Mouse (Mus musculus): ENCODE measurements around the gene Gm884.
A peak's percentile ranks its signal among the peaks of the same experiment; 100 is the strongest.

Gene Gm884

DNA sequence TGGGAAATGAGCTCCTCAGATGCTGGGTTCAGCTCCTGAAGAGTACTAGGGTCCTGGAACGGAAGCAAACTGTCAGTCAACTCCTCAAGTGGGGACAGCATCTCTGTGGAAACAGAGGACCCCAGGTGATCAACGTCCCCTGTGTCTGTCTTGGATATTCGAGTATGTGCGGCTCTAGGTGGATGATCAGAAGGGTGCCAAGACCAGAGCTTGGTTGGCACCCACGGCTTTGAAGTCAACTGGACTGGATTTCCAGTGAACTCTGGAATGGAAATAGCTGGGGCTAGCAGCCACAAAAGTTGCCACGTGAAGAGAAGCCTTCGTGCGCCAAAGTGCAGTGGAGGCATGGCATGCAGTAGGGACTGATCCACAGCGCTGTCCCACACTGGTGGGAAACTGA lies at the start of gene Gm884:
Gm884 (minus strand) TSS at position 101 of the 400 bp plus-strand sequence.
- Histone ChIP-seq H3K36me3 (ENCODE audit: control insufficient read depth, insufficient read depth, low read length, poor library complexity, severe bottlenecking) (no peaks in the 10 kb centered on the region), H3K27me3 (ENCODE audit: control insufficient read depth, insufficient read depth, low read length, poor library complexity, severe bottlenecking) (no peaks in the 10 kb centered on the region)
- no peak for DNase-seq (ENCODE audit: low read depth, low spot score)

DNA sequence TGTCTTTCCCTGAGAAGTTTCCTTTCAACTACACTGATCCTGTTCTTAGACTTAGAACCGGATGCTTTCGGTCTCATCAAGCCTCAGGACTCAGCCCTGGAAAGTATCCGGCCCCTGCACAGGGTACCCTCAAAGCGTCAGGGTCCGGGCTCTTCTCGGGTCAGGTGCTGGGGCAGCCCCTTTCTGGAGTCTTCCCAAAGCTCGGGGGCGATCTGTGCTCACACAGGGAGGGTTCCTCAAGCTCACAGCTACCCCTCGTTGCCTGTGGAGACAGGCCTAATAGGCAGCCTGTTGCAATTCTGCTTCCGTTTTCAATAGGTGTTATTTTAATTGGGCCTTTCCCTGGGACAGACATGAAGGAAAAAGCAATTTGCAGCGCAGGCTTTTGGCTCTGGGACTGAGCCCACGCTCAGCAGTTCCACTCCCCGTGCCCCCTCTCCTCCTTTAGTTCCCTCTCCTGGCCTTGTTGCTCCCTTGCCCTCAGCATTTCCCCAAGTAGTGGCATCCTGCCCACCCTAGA lies 46.0 kb upstream of the Gm884 start:
- Histone ChIP-seq H3K27me3 (ENCODE audit: control insufficient read depth, insufficient read depth, low read length, poor library complexity, severe bottlenecking) (no peaks in the 10 kb centered on the region), H3K36me3 (ENCODE audit: control insufficient read depth, insufficient read depth, low read length, poor library complexity, severe bottlenecking) (no peaks in the 10 kb centered on the region)
- no peak for DNase-seq (ENCODE audit: low read depth, low spot score)

DNA sequence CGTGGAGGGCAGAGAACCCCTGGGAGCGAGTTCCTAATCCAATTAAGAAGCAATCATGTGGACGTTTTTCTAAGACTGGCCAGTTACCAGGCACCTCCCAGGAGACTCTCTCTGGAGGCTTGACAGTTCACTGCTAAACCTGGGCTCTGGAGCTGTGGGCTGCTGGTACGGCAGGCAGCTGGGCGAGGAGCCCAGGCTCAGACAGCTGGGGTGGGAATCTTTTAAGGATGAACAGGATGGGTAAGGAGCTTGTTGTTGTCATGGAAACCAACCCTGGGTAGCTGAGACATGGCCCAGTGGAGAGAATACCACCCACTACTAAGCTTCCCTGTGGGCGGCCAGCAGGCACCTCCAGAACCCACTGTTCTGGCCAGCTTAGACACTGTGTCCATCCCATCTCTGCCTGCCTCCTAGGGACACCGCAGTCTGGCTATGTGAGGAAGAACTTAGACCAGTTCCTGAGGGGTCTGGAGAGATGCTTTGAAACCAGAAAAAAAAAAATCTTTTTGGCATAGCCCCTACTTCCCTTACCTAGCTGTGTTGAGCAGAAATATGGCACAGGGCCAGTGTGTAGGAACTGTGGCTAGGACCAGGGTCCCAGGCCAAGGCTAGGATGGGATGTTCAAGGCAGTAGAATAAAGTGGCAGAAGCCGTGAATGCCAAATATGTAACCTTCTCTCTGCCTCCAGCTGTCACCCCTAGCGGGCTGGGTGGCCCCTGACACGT lies 45.4 kb upstream of the Gm884 start:
- Histone ChIP-seq H3K36me3 (ENCODE audit: control insufficient read depth, insufficient read depth, low read length, poor library complexity, severe bottlenecking) (no peaks in the 10 kb centered on the region), H3K27me3 (ENCODE audit: control insufficient read depth, insufficient read depth, low read length, poor library complexity, severe bottlenecking) (no peaks in the 10 kb centered on the region)
- no peak for DNase-seq (ENCODE audit: low read depth, low spot score)

GRCm38 (mm10) chr11:103665695-103666094 lies 44.8 kb upstream of the Gm884 start:
- Histone ChIP-seq H3K27me3 (ENCODE audit: control insufficient read depth, insufficient read depth, low read length, poor library complexity, severe bottlenecking) (no peaks in the 10 kb centered on the region), H3K36me3 (ENCODE audit: control insufficient read depth, insufficient read depth, low read length, poor library complexity, severe bottlenecking) (no peaks in the 10 kb centered on the region)
- no peak for DNase-seq (ENCODE audit: low read depth, low spot score)

GRCm38 (mm10) chr11:103663119-103663518 lies 42.2 kb upstream of the Gm884 start:
- DNase-seq (ENCODE audit: low read depth, low spot score), result no peak
- no peaks in the 10 kb centered on the region for H3K27me3 ChIP-seq (ENCODE audit: control insufficient read depth, insufficient read depth, low read length, poor library complexity, severe bottlenecking)
- H3K36me3 ChIP-seq (ENCODE audit: control insufficient read depth, insufficient read depth, low read length, poor library complexity, severe bottlenecking), result no peaks in the 10 kb centered on the region

GRCm38 (mm10) chr11:103662546-103662945 lies 41.6 kb upstream of the Gm884 start:
- no peak for DNase-seq (ENCODE audit: low read depth, low spot score)
- no peaks in the 10 kb centered on the region for H3K27me3 ChIP-seq (ENCODE audit: control insufficient read depth, insufficient read depth, low read length, poor library complexity, severe bottlenecking)
- no peaks in the 10 kb centered on the region for H3K36me3 ChIP-seq (ENCODE audit: control insufficient read depth, insufficient read depth, low read length, poor library complexity, severe bottlenecking)

- no peak for DNase-seq (ENCODE audit: low read depth, low spot score)
- no peaks in the 10 kb centered on the region for H3K27me3 ChIP-seq (ENCODE audit: control insufficient read depth, insufficient read depth, low read length, poor library complexity, severe bottlenecking)
- H3K36me3 ChIP-seq (ENCODE audit: control insufficient read depth, insufficient read depth, low read length, poor library complexity, severe bottlenecking), result no peaks in the 10 kb centered on the region
Measured at GRCm38 (mm10) chr11:103661863-103662262, 40.9 kb upstream of the Gm884 start.

- H3K27me3 ChIP-seq (ENCODE audit: control insufficient read depth, insufficient read depth, low read length, poor library complexity, severe bottlenecking), result no peaks in the 10 kb centered on the region
- DNase-seq (ENCODE audit: low read depth, low spot score), result no peak
- H3K36me3 ChIP-seq (ENCODE audit: control insufficient read depth, insufficient read depth, low read length, poor library complexity, severe bottlenecking), result no peaks in the 10 kb centered on the region
Measured at GRCm38 (mm10) chr11:103658189-103658588, 37.2 kb upstream of the Gm884 start.

- no peaks in the 10 kb centered on the region for H3K27me3 ChIP-seq (ENCODE audit: control insufficient read depth, insufficient read depth, low read length, poor library complexity, severe bottlenecking)
- DNase-seq (ENCODE audit: low read depth, low spot score), result peak; percentile 57
Measured at GRCm38 (mm10) chr11:103656520-103656919, 35.6 kb upstream of the Gm884 start.

GRCm38 (mm10) chr11:103653359-103653965 lies 32.5 kb upstream of the Gm884 start:
- Histone ChIP-seq H3K27me3 (ENCODE audit: control insufficient read depth, insufficient read depth, low read length, poor library complexity, severe bottlenecking) (peaks cover 3% of the 10 kb centered on the region; the same call in 1 of the 2 replicates), H3K36me3 (ENCODE audit: control insufficient read depth, insufficient read depth, low read length, poor library complexity, severe bottlenecking) (no peaks in the 10 kb centered on the region)
- no peak for DNase-seq (ENCODE audit: low read depth, low spot score)

More at GRCm38 (mm10) chr11:103656520-103656919, 35.6 kb upstream of the Gm884 start:
- H3K36me3 ChIP-seq (ENCODE audit: control insufficient read depth, insufficient read depth, low read length, poor library complexity, severe bottlenecking), result no peaks in the 10 kb centered on the region

DNA sequence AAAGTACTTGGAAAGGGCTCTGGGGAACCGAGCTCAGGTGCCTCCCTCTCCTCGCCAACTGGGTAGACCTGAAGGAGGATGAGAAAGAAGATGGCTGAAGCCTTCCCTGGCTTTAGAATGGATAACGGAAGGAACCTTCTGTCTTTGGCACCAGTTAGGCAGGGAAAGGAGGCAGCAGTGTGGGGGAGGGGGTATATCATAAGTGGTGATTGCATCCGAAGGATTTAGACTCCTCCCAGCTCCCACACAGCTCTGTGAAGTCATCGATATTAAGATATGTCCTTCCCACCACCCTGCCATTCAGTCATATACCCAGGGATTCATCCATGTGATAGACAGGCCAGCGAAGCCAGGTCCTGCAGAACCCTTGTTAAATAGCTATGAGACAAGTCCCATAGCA lies 30.5 kb upstream of the Gm884 start:
- no peak for DNase-seq (ENCODE audit: low read depth, low spot score)
- Histone ChIP-seq H3K27me3 (ENCODE audit: control insufficient read depth, insufficient read depth, low read length, poor library complexity, severe bottlenecking) (peaks cover 3% of the 10 kb centered on the region; the same call in 1 of the 2 replicates), H3K36me3 (ENCODE audit: control insufficient read depth, insufficient read depth, low read length, poor library complexity, severe bottlenecking) (no peaks in the 10 kb centered on the region)

DNA sequence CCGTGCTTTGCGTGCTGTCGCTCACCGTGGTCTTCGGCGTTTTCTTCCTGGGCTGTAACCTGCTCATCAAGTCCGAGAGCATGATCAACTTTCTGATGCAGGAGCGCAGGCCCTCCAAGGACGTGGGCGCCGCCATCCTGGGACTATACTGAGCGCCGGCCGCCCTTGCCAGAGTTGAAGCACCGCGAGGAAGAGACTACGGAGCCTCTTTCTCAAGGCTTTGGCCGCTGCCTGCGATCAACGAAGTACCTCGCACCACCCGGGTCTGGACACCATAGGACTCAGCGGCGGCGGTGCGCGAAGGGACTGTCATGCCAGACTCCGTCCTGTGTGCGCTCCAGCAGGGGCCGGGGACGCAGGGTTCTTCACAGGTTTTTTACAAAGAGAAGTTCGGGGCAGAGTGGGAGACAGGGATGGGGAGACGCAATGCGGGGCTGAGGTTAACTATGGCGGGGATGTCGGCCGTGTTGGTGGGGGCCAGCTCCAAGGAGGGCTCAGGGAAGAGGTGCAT lies 29.1 kb upstream of the Gm884 start:
- peaks cover 3% of the 10 kb centered on the region; the same call in 1 of the 2 replicates for H3K27me3 ChIP-seq (ENCODE audit: control insufficient read depth, insufficient read depth, low read length, poor library complexity, severe bottlenecking)
- DNase-seq (ENCODE audit: low read depth, low spot score), result no peak
- no peaks in the 10 kb centered on the region for H3K36me3 ChIP-seq (ENCODE audit: control insufficient read depth, insufficient read depth, low read length, poor library complexity, severe bottlenecking)

DNA sequence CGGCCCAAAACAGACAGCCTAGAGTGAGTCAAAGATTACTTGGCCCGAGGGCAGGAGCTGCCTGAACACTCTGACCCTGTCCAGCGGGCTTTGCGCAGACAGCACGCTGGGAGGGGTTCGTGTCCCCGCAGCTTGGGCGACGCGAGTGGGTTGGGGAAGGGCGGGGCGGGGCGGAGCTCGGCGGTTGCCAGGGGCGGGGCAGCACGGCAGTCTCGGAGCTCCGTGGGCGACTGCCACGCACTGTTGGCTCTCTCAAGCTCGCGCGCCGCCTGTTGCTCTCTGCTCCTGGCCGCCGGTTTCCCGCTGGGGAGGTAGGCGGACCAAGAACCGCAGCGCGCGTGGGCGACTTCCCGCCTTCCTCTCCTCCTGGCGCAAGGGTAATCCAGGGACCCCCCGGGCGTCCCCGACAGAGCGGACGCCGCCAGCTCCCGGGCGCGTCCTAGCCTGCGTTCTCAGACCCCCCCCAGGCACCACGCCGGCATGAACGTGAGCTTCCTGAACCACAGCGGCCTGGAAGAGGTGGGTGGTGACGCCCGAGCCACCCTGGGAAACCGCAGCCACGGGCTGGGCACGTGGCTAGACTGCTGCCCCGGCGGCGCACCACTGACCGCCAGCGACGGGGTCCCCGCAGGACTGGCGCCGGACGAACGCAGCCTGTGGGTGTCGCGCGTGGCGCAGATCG lies 28.5 kb upstream of the Gm884 start, which contains the start of gene Rprml:
Rprml (plus strand) TSS at position 270 of the 682 bp plus-strand sequence.
- Histone ChIP-seq H3K27me3 (ENCODE audit: control insufficient read depth, insufficient read depth, low read length, poor library complexity, severe bottlenecking) (peaks cover 3% of the 10 kb centered on the region; the same call in 1 of the 2 replicates), H3K36me3 (ENCODE audit: control insufficient read depth, insufficient read depth, low read length, poor library complexity, severe bottlenecking) (no peaks in the 10 kb centered on the region)
- DNase-seq (ENCODE audit: low read depth, low spot score), result peak; percentile 23

GRCm38 (mm10) chr11:103648656-103649055 lies 27.7 kb upstream of the Gm884 start:
- Histone ChIP-seq H3K36me3 (ENCODE audit: control insufficient read depth, insufficient read depth, low read length, poor library complexity, severe bottlenecking) (no peaks in the 10 kb centered on the region), H3K27me3 (ENCODE audit: control insufficient read depth, insufficient read depth, low read length, poor library complexity, severe bottlenecking) (peaks cover 3% of the 10 kb centered on the region; the same call in 1 of the 2 replicates)
- DNase-seq (ENCODE audit: low read depth, low spot score), result no peak
